Mouse (Mus musculus) myocyte (in vitro differentiated cells): ENCODE results near the gene Tmem79.
"Not testable (repeated sequence)": the region's sequence is repeated elsewhere in the genome, so short reads cannot be mapped to it uniquely, and the experiment has no call there.

ENCODE experiments used
- CEBPB ChIP-seq: IDR thresholded peaks from 2 replicates; pipeline ENCODE4 v1.6.1; 2011; ENCODE audit warnings: mild to moderate bottlenecking, moderate library complexity; ENCODE audit not compliant: poor library complexity, insufficient read depth, severe bottlenecking
- E2F4 ChIP-seq: IDR thresholded peaks from one replicate; pipeline ENCODE4 v1.6.1; 2011; ENCODE audit warnings: mild to moderate bottlenecking, control low read depth, moderate library complexity; ENCODE audit not compliant: insufficient read depth
- POLR2A ChIP-seq: IDR thresholded peaks from one replicate; pipeline ENCODE4 v1.6.1; 2011; ENCODE audit warnings: low read depth, mild to moderate bottlenecking, control low read depth, moderate library complexity; ENCODE audit not compliant: insufficient read length
- REST ChIP-seq: IDR thresholded peaks from one replicate; pipeline ENCODE4 v1.6.1; 2011; ENCODE audit warnings: mild to moderate bottlenecking, control low read depth, moderate library complexity; ENCODE audit not compliant: insufficient read depth, insufficient read length
- TCF3 ChIP-seq: IDR thresholded peaks from one replicate; pipeline ENCODE4 v1.6.1; 2011; ENCODE audit warnings: low read depth, control low read depth; ENCODE audit not compliant: insufficient read length
- USF1 ChIP-seq: IDR thresholded peaks from one replicate; pipeline ENCODE4 v1.6.1; 2011; ENCODE audit warnings: low read depth, mild to moderate bottlenecking, control low read depth, moderate library complexity

- not testable (repeated sequence) for TF ChIP-seq E2F4, POLR2A, CEBPB, USF1, REST, TCF3
These were observed 45.7 kb upstream of the Tmem79 start for GRCm38 (mm10) chr3:88381389-88382315.
